Mouse (Mus musculus) small intestine, adult 2 months (tissue): Measurements from ENCODE around the gene Cbx1. TPM values are rescaled to one million over a fixed set of nuclear protein-coding genes. Genes with fewer than 3 reads are reported as not detected.
"Not testable (repeated sequence)": the region's sequence is repeated elsewhere in the genome, so short reads cannot be mapped to it uniquely, and the experiment has no call there.

Source experiments
- H3K27ac ChIP-seq: fragments of 200-500 bp; 2 replicates; pipeline ENCODE4 v1.5.1; 2012; ENCODE audit warnings: low read depth, low read length, control low read depth, inconsistent platforms; ENCODE audit not compliant: insufficient read depth
- H3K27me3 ChIP-seq: fragments of 200-500 bp; 2 replicates; pipeline ENCODE4 v1.6.1; 2012; ENCODE audit warnings: mild to moderate bottlenecking, moderate library complexity, low read length, inconsistent platforms; ENCODE audit not compliant: control insufficient read depth, insufficient read depth
- H3K36me3 ChIP-seq: fragments of 200-500 bp; 2 replicates; pipeline ENCODE4 v1.6.1; 2012; ENCODE audit warnings: mild to moderate bottlenecking, low read length, control low read depth, inconsistent platforms; ENCODE audit not compliant: control insufficient read depth, insufficient read depth
- H3K4me1 ChIP-seq: fragments of 200-500 bp; 2 replicates; pipeline ENCODE4 v1.6.1; 2012; ENCODE audit warnings: low read length, inconsistent platforms, mixed read lengths; ENCODE audit not compliant: control insufficient read depth, insufficient read depth, insufficient read length
- H3K4me3 ChIP-seq: fragments of 200-500 bp; 2 replicates; pipeline ENCODE4 v1.5.1; 2012; ENCODE audit warnings: low read depth, mild to moderate bottlenecking, control low read depth, inconsistent platforms, low read length, moderate library complexity
- CTCF ChIP-seq: fragments of 200-500 bp; IDR thresholded peaks from 2 replicates; pipeline ENCODE4 v1.5.1; 2012; ENCODE audit warnings: low read depth, mild to moderate bottlenecking, control low read depth, inconsistent platforms, low read length, moderate library complexity, mixed read lengths; ENCODE audit not compliant: insufficient replicate concordance, insufficient read length; ENCODE audit errors: extremely low read depth
- POLR2A ChIP-seq: fragments of 200-500 bp; IDR thresholded peaks from 2 replicates; pipeline ENCODE4 v1.6.1; 2012; ENCODE audit warnings: low read depth, mild to moderate bottlenecking, control low read depth, inconsistent platforms, low read length, moderate library complexity
- WGBS: fragments of 180-500 bp; shearing (Covaris S2); methylation state at CpG from one replicate; pipeline ENCODE4 v1.1.7; 2018; 5-methylcytosine and 5-hydroxymethylcytosine counted together
- polyA plus RNA-seq: library from polyadenylated mRNA; depleted of rRNA; stranded (reverse); fragments of >200 nt; gene quantifications from 2 replicates; pipeline ENCODE4 v1.2.3, GENCODE M21; 2012

Cbx1 gene
- polyA plus RNA-seq, 1 experiment, result 18.1 TPM

DNA sequence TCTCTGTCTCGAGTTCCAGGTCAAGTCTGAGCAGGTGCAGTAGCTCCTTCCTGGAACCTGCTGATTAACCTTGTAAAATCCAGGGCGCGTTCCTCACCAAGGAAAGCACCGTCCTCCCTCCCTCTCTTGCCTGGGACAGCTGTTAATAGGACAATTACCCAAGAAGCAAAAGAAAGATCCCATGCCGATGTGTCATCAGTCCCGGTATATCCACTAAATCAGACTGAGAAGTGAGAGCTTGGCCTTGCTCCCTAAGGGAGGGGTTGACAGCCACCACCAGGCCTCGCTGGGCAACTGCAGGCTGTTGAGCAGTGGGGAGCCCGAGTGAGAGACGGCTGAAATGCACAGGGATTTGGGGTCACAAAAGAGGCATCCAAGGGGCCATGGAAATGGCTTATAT is 48.4 kb downstream of the Cbx1 start:
- Histone ChIP-seq H3K27ac (no peak overlapping the region), H3K27me3 (no peaks in the 10 kb centered on the region; the same call in 1 of the 2 replicates), H3K4me1 (no peaks in the 10 kb centered on the region), H3K36me3 (no peaks in the 10 kb centered on the region), H3K4me3 (no peak overlapping the region)
- TF ChIP-seq CTCF (peak; percentile 45; the same call in 1 of the 2 replicates), POLR2A (no peak)
- 11% methylated on average over 9 of the region's 9 CpGs for WGBS

DNA sequence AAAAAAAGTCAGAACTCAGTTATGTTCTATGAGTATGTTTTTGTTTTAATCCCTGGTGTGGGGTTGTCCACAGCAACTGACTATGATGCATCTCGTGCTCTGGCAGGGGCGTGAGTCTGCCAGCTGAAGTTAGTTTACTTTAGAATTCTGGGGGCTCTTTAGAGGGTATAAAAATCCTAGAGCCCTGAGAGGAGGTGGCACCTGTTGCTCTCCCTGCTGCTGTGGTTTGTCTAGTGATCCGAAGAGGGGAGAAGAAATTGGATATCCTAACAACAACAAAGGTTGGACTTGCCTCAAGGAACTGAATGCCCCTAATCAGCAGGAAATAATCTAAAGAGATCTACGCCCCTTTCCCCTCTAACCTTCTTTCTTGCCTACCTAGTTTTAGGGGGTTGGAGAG is 49.4 kb downstream of the Cbx1 start:
- WGBS, result 75% methylated on average over 4 of the region's 4 CpGs
- H3K4me3 ChIP-seq, result no peak overlapping the region
- TF ChIP-seq POLR2A (no peak), CTCF (no peak)
- no peaks in the 10 kb centered on the region for H3K4me1 ChIP-seq
- H3K27ac ChIP-seq, result no peak overlapping the region
- H3K36me3 ChIP-seq, result no peaks in the 10 kb centered on the region
- no peaks in the 10 kb centered on the region; the same call in 1 of the 2 replicates for H3K27me3 ChIP-seq

DNA sequence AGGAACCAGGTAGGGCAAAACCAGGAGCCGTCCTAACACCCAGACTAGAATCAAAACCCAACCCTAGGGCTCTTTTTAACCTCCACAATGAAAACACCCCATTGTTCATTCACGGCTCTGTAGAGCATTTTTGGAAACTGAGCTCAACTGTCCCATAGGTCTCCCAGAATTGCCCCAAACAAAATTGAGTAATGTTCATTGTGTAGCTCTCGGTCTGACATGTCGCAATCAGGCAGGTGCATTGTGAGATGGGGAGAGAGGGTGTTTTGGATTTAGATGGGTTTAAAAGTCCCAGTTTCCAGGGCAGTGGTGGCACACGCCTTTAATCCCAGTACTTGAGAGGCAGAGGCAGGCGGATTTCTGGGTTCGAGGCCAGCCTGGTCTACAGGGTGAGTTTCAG is 50.5 kb downstream of the Cbx1 start:
- Histone ChIP-seq H3K4me1 (no peaks in the 10 kb centered on the region), H3K27ac (no peak overlapping the region), H3K36me3 (no peaks in the 10 kb centered on the region), H3K27me3 (no peaks in the 10 kb centered on the region; the same call in 1 of the 2 replicates), H3K4me3 (no peak overlapping the region)
- no peak for TF ChIP-seq CTCF
- no peak for TF ChIP-seq POLR2A
- 65% methylated on average over 7 of the region's 7 CpGs for WGBS

DNA sequence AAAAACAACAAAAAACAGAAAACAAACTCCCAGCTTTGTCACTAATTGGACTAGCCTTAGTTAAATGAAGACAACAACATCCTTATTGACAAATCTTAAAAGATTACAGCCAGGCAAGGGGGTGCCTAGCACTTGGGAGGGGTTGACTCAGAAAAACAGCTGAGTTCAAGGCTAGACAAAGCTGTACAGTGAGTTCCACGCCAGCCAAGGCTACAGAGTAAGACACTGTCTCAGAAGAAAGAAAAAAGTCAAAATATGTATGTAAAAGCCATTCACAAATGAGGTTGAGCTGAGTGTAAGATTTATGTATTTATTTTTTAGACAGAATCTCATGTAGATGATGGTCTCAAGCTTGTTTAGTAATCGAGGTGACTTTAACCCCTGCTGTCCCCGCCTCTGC is 51.0 kb downstream of the Cbx1 start:
- H3K36me3 ChIP-seq, result no peaks in the 10 kb centered on the region
- 58% methylated on average over 3 of the region's 3 CpGs for WGBS
- TF ChIP-seq CTCF (no peak), POLR2A (no peak)
- H3K4me1 ChIP-seq, result no peaks in the 10 kb centered on the region
- no peak overlapping the region for H3K4me3 ChIP-seq
- no peak overlapping the region for H3K27ac ChIP-seq
- H3K27me3 ChIP-seq, result no peaks in the 10 kb centered on the region; the same call in 1 of the 2 replicates

DNA sequence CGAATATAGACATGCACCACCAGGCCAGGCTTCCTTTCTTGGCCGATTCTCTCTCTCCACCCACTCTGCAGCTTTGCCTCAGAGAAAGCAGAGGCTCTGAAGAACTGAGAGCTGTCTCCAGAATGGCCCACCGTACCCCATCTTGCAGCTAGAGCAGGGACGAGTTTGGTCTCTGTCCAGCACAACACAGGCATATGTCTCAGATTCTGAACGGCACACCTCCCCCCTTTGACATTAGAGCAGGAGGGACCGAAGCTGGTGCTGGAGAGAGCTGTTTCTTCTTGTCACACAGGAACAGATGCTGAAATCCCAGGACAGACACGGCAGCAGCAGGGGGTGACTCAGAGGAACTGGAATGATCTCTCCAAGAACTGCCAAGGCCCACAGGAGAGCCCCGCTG is 51.4 kb downstream of the Cbx1 start:
- TF ChIP-seq CTCF (no peak), POLR2A (no peak)
- Histone ChIP-seq H3K4me3 (no peak overlapping the region), H3K4me1 (no peaks in the 10 kb centered on the region), H3K36me3 (no peaks in the 10 kb centered on the region), H3K27me3 (no peaks in the 10 kb centered on the region; the same call in 1 of the 2 replicates), H3K27ac (no peak overlapping the region)
- WGBS, result 45% methylated on average over 8 of the region's 8 CpGs

DNA sequence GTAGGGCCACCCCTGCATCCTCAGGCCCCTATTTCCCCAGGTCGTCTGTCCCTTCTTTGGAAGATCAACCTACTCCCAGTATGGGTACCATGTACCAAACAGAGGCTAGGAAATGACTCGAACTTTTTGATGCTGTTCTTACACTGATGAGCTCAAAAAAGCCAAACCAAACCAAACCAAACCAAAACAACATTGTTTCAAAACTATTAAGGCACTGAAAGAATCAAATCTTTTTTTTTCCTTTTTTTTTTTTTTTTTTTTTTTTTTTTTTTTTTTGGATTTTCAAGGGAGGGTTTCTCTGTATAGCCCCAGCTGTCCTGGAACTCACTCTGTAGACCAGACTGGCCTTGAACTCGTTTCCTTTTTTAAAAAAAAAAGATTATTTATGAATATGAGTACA is 54.7 kb downstream of the Cbx1 start:
- Histone ChIP-seq H3K27me3 (peaks cover 1% of the 10 kb centered on the region; the same call in 1 of the 2 replicates), H3K36me3 (no peaks in the 10 kb centered on the region), H3K4me1 (no peaks in the 10 kb centered on the region), H3K4me3 (no peak overlapping the region), H3K27ac (no peak overlapping the region)
- no peak for TF ChIP-seq POLR2A
- no peak for TF ChIP-seq CTCF
- WGBS, result 57% methylated on average over 3 of the region's 3 CpGs

DNA sequence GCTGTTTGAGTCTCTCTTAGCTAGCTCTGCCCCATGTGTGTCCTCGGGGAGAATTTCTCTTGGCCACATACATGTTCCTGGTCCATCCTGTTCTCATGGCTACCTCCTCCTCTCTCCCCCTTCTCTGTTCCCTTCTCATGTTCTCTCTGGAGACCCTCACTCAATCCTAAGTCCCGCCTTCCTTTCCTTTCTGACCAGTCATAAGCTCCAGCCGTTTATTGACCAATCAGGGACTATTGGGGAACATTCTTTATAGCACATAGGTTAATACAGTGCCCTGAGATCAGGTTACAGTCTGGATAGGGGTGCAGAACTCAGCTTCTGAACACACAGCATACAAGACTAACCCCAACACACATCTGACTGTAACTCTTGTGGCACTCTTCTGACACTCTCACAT is 58.3 kb downstream of the Cbx1 start:
- no peak overlapping the region for H3K4me3 ChIP-seq
- no peaks in the 10 kb centered on the region for H3K36me3 ChIP-seq
- peaks cover 7% of the 10 kb centered on the region; the same call in 1 of the 2 replicates for H3K4me1 ChIP-seq
- H3K27ac ChIP-seq, result no peak overlapping the region
- 55% methylated on average over 3 of the region's 3 CpGs for WGBS
- H3K27me3 ChIP-seq, result peaks cover 21% of the 10 kb centered on the region
- TF ChIP-seq POLR2A (no peak), CTCF (no peak)

DNA sequence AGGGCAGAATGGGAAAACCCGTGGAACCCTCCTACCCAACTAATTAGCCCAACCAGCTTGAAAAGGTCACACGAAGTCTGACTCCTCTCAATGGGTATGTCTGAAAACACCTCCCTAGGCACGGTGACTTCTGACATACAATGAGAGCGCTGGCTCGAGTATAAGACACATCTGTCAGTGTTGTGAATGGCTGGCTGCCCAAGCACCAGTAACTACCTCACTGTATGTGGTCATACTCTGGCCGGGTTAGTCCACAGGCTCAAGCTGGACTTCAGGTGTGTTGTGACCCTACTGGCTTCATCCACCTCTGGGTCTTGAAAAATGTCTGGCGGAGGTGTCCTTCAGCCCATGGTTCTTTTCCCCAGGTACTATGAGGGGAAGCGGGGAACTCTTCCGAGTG is 59.8 kb downstream of the Cbx1 start:
- WGBS, result 74% methylated on average over 9 of the region's 9 CpGs
- no peak overlapping the region for H3K27ac ChIP-seq
- no peak for TF ChIP-seq POLR2A
- TF ChIP-seq CTCF, result no peak
- no peaks in the 10 kb centered on the region for H3K36me3 ChIP-seq
- peaks cover 21% of the 10 kb centered on the region for H3K27me3 ChIP-seq
- H3K4me1 ChIP-seq, result peaks cover 7% of the 10 kb centered on the region; the same call in 1 of the 2 replicates
- H3K4me3 ChIP-seq, result no peak overlapping the region

DNA sequence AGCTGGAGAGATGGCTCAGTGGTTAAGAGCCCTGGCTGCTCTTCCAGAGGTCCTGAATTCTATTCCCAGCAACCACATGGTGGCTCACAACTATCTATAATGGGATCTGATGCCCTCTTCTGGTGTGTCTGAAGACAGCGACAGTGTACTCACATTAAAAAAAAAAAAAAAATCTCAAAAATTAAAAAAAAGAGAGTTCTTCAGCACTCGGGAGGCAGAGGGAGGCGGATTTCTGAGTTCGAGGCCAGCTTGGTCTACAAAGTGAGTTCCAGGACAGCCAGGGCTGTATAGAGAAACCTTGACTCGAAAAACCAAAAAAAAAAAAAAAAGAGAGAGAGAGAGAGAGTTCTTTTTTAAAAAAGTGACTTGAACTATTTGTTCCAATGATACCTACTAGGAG is 60.2 kb downstream of the Cbx1 start:
- not testable (repeated sequence) for H3K36me3 ChIP-seq, H3K4me1 ChIP-seq, H3K4me3 ChIP-seq, H3K27ac ChIP-seq
- H3K27me3 ChIP-seq, result peaks cover 21% of the 10 kb centered on the region
- WGBS, result 54% methylated on average over 5 of the region's 5 CpGs
